Mouse (Mus musculus) cerebellum, adult 18-20 months (tissue): Measurements from ENCODE around the gene Vps11.
A peak's percentile ranks its signal among the peaks of the same experiment; 100 is the strongest.
"Not testable (repeated sequence)": the region's sequence is repeated elsewhere in the genome, so short reads cannot be mapped to it uniquely, and the experiment has no call there.

ENCODE experiments used
- DNase-seq, 2 experiments: peaks; one replicate each; pipeline ENCODE4 v3.0.0; 2021

Vps11 gene

GRCm38 (mm10) chr9:44334396-44335330 is 26.8 kb downstream of the Vps11 start, which contains the start of gene H2afx:
Gene H2afx (plus strand): TSS chr9:44334694.
- DNase-seq, result peak; percentile 96 to 100

GRCm38 (mm10) chr9:44332918-44333638 is 28.4 kb downstream of the Vps11 start:
- DNase-seq, result no peak

- no peak for DNase-seq
These were observed 30.7 kb downstream of the Vps11 start for GRCm38 (mm10) chr9:44330736-44331135.

GRCm38 (mm10) chr9:44327926-44328325 is 33.5 kb downstream of the Vps11 start:
- no peak for DNase-seq

- peak in 1 of 2 experiments; percentile 33 for DNase-seq
These were observed 34.3 kb downstream of the Vps11 start for GRCm38 (mm10) chr9:44327064-44327711.

- peak; percentile 83 to 92 for DNase-seq
These were observed 35.0 kb downstream of the Vps11 start for GRCm38 (mm10) chr9:44326371-44327063.

GRCm38 (mm10) chr9:44325768-44326370 is 35.6 kb downstream of the Vps11 start, which contains the start of gene Dpagt1:
Gene Dpagt1 (plus strand): TSS chr9:44326019.
- no peak for DNase-seq

GRCm38 (mm10) chr9:44325032-44325767 is 36.3 kb downstream of the Vps11 start:
- DNase-seq, result not testable (repeated sequence)

GRCm38 (mm10) chr9:44324147-44324546 is 37.3 kb downstream of the Vps11 start:
- no peak for DNase-seq

GRCm38 (mm10) chr9:44323656-44324055 is 37.8 kb downstream of the Vps11 start:
- DNase-seq, result not testable (repeated sequence)

- no peak for DNase-seq
These were observed 40.7 kb downstream of the Vps11 start for GRCm38 (mm10) chr9:44320799-44321133.

- DNase-seq, result peak; percentile 89 to 97
These were observed 41.3 kb downstream of the Vps11 start, which contains the start of gene C2cd2l for GRCm38 (mm10) chr9:44319887-44320798. Gene C2cd2l (minus strand): TSS chr9:44320285.

GRCm38 (mm10) chr9:44319105-44319886 is 42.2 kb downstream of the Vps11 start:
- peak in 1 of 2 experiments; percentile 37 for DNase-seq

GRCm38 (mm10) chr9:44318826-44319095 is 42.7 kb downstream of the Vps11 start:
- no peak for DNase-seq

GRCm38 (mm10) chr9:44318076-44318825 is 43.2 kb downstream of the Vps11 start:
- DNase-seq, result no peak

- no peak for DNase-seq
These were observed 44.0 kb downstream of the Vps11 start for GRCm38 (mm10) chr9:44317452-44317851.

GRCm38 (mm10) chr9:44314910-44315309 is 46.6 kb downstream of the Vps11 start:
- no peak for DNase-seq

- DNase-seq, result no peak
These were observed 47.3 kb downstream of the Vps11 start for GRCm38 (mm10) chr9:44314257-44314547.
